Mouse (Mus musculus): ENCODE data around the gene Rbfox3. TPM values are rescaled to one million over a fixed set of nuclear protein-coding genes. Genes with fewer than 3 reads are reported as not detected.

Rbfox3 gene
- total RNA-seq, 2 experiments from 2014 or later: 0.11 to 0.14 TPM

DNA sequence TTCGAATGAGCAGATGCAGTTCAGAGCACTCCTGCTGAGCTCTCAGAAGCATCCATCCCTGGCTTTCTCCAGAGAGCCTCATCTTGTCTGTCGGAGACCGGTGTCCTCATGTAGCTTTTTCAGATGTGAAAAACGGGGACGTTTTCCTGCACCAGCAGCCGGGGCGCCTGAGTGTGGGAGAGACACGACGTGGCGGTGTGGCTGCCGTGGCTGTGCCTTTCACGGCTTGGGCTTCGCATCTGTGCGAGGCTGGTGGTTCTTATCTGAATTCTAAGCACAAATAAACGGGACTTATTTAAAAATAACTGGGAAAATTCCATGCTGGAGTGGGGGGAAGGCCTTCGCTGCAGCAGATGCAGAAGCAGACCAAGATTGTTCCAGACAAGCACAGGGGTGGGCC is 26.3 kb downstream of the Rbfox3 start:
- intact Hi-C loops (cut with DNase I): no loop called here

DNA sequence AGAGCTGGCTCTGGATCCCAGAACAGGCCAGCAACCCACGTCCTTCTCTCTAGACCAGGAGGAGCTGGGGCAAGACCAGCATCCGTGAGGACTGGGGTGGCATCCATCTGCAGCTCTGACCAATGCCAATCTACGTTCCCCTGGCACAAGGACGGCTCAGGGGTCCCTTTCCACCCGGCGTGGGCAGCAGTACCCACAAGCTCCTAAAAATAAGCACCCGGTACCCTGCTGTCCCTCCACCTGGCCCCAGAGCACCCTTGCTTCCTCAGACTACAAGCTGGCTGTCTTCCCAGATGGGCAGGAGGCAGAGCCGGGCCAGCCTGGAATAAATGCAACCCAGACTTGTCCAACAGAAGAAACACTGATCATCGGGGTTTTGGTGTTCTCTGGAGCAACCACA is 28.3 kb downstream of the Rbfox3 start:
- intact Hi-C loops (cut with DNase I): no loop called here
- DNase-seq: peak in 1 of 2 experiments; percentile 16

More for the DNA sequence above, 26.3 kb downstream of the Rbfox3 start:
- no peak for DNase-seq

DNA sequence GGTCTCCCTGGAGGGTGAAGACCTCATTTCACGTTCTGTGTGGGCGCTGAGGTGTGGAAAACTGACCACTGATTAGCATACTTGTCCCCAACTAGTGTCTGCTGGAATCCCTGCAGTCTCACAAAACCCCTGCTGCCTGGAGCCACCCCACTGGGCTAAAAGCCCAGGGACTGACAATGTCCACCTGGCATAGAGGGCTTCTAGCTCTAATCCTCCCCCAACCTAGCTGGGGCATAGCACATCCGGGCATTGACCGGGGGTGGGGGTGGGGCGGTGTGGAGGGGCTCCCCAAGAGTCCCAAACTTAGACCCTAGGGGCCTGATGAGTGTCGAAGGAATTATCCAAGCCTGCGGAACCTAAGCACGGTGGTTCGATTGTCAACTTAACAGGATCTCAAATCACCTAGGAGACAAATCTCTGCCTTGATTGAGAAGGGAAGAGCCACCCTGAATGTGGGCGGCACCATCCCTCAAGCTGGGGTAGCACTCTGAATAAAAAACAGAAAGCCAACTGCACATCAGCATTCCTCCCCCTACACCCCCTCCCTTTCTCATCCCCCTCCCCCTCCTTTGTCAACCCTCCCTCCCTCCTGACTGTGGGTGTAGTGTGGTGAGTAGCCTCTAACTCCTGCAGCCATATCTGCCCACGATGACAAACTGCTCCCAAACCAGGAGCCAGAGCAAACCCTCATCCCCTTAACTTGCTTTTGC is 29.5 kb downstream of the Rbfox3 start:
- intact Hi-C loops (cut with DNase I): no loop called here
- no peak for DNase-seq

DNA sequence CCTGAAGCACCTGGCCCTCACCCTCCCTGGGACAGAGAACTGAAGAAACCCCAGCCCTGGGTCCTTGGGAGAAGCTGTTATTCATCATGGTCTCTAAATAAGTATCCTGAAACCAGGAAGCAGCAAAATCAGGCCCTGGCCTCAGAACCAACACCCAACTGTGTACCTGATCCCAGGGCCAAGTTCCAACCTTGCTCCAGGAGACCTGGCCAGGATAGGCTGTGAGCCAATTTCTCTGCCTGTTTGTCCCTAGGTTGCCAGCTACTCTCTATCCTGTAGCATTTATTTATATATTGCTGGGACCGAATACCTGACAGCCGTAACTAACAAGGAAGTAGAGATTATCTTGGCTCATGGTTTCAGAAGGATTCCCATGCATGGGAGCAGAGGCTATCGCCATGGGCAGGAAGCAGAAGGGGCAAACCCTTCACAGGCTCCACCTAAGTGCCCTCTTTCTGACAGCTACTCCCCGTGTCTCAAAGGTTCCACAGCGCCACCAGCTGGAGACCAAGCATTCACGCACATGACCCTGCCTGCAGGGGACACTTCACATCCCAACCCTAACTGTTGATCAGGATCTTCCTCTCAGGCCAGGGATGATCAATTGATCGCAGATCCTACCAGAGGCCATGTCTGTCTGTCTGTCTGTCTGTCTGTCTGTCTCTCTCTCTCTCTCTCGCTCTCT is 31.8 kb downstream of the Rbfox3 start:
- intact Hi-C loops (cut with DNase I): no loop called here
- DNase-seq: no peak

DNA sequence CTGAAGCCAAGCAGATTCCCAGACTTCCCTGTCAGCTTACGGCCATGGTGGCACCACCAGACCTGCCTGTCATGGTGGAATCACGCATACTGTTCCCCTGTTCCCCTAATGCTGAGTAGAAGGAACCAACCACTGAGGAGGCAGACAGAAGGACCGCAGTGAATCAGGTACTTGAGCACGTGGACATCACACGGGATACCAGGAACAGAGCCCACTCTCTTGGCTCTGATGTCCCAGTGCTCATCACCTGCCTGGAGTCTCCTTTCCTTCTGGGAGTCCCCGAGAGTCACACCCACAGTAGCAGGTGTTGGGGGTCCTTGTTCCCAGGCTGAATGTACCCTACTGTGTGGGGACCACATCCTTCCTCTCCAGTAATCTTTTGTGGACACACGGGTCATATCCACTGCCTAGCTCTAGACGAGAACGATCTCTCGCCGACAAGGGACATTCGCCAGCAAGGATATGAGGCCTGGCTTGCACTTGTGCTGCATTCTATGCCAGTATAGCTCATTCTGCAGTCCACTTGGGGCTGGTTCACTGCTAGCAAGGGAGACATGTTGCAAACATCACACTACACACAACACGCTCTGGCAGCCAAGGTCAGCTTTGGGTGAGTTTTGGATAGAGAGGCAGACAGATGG is 32.7 kb downstream of the Rbfox3 start:
- no peak for DNase-seq
- intact Hi-C loops (cut with DNase I): no loop called here

DNA sequence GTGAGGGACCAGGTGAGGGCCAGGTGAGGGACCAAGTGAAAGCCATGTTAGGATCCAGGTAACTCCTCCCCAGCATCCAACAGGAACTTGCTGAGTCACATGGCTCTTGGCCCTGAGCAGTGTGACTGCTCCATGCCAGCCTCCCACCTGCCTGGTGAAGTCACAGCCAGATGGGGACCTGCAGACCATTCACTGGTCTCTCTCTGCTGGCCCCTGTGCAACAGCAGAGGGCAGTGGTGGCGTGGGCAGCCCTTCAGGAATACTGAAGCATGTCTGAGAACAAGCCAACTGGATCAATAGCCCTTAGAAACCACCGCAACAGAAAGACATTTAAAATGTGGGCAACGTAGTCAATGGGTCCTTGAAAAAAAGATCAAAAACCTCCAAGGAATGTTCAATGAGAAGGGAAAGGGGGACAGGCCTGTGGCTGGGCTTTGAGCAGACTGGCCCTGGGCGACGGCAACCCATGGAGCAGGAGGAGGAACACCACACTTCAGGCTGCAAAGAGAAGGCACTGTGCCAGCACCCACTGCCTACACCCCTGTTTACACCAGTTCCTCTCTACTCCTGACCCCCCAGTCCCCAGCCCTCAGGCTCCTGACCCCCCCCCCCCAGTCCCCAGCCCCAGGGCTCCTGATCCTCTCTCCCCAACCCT is 36.0 kb downstream of the Rbfox3 start:
- DNase-seq: no peak

DNA sequence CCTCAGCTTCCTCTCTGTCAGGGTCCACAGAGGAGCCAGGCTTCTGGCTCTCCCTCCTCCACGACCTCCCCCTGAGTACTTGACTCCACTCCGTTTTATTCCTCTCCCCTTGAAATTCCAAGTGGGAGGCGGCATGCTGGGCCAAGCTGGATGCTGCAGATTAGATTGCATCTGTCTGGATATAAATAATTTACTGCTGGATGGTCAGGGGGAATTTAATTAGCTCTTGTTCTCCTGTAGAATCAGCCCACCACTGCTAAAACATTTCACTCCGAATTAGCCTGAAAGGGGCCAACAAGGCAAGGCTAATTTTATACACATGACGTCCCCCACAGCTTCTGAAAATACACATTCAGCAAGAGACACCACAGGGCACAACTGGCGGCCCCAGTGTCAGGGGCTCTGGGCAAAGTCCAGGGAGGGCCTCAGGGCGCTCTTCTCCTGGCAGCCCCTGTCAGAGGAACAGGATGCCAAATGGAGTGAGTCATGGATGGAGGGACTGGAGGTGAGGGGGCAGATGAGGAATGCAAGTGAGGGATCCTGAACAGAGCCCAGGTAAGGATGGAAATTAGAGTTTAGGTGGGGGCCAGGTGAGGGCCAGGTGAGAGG is 36.8 kb downstream of the Rbfox3 start:
- intact Hi-C loops (cut with DNase I): no loop called here
- no peak for DNase-seq

More for the DNA sequence above, 36.0 kb downstream of the Rbfox3 start:
- intact Hi-C loops (cut with DNase I): no loop called here

DNA sequence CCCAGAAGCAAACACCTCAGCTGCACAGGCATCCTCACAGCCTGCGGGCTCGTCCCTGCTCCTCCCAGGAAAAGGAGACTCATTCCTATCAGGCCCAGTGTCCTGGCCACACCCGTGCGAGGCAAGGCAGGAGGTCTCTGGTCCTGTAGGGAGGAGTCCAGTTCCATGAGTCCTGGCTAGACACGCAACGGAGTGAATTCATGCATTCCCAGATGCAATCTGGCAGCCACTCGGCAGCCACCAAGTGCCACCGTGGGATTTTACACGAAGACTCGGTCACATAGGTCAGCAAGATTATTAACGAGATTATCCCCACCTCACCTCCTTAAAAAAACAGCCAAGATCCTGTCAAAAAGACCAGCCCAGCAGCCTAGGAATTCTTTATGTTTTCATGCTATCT is 37.4 kb downstream of the Rbfox3 start:
- intact Hi-C loops (cut with DNase I): no loop called here
- no peak for DNase-seq

DNA sequence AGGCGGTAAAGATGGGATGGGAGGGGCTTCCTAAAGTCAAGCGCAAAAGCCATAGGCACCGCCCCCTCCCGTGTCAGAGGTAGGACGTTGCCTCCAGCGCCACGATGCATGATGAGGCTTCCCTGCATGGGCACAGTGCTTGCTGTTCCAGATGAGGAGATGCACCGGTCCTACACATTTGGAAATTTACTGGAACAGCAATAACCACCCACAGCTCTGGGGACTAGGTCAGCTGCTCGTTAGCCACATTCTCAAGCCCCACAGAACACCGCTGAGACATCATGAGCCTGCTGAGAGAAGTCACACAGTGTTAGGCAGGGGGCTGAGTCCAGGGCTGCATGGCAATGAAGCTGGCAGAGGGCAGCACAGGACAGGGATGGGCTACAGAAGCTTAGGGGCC is 39.9 kb downstream of the Rbfox3 start:
- no peak for DNase-seq
- intact Hi-C loops (cut with DNase I): no loop called here

DNA sequence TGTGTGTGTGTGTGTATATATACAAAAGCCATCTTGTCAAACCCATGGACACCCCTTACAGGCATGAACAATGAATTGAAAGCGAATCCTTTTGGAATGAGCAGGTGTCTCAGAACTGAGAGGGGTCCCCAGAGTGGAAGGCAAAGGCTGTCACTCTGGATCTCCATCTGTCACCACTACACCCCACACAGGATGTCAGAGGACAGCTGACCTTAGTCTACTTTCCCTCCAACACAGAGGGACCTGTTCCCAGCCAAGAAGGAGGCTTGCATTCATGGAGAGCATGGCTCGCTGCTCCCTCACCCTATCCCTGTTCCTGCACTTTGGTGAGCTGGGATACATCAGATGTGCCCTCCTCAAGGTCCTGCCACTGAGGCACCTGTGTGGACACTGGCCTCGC is 48.0 kb downstream of the Rbfox3 start:
- intact Hi-C loops (cut with DNase I): no loop called here
- DNase-seq: no peak

DNA sequence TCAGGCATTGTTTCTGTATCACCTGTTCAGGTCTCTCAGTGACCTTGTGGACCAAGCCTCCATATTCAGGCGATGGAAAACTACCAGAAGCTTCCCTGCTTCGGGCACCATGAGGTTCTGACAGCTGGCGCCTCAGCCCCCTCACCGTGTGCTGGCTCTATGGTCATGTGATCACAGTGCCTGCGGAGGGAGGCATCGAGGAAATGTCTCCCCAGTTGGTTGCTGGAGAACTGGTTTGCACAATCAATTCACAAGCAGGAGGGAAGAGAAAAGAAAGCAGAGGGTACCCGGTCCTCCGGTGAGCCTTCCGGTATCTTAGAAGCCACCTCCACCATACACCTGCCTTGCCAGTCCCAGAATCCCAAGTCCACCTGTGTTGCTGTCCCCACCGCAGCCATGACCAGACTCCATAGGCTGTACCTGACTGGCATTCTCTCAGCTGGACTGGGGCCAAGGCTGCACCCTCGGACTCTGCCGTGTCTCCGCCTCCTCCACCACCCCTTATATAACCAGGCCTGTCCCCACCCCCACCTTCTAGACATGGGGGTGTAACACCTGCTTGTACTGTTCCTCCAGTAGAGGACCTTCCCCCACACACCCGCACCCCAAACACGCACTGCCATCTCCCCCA is 49.5 kb downstream of the Rbfox3 start:
- no peak for DNase-seq
- intact Hi-C loops (cut with DNase I): no loop called here

DNA sequence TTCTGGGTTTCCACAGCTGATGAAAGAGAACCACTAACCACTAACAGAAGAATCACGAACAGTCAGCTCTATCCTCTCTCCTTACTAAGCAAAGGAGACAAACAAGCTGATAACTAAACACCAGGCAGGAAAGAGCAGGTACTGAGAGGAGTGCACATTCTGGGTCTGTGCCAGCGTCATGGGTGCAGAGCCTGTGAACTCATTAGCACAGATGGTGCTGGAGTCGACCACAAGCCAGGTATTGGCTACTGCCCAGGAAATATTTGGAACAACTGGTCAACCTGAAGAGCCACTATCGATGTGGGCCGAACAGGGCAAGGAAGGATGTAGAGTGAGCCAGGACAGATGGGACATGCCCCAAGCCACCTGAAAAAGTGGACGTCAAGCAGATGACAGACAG is 50.2 kb downstream of the Rbfox3 start:
- intact Hi-C loops (cut with DNase I): no loop called here
- DNase-seq: no peak

DNA sequence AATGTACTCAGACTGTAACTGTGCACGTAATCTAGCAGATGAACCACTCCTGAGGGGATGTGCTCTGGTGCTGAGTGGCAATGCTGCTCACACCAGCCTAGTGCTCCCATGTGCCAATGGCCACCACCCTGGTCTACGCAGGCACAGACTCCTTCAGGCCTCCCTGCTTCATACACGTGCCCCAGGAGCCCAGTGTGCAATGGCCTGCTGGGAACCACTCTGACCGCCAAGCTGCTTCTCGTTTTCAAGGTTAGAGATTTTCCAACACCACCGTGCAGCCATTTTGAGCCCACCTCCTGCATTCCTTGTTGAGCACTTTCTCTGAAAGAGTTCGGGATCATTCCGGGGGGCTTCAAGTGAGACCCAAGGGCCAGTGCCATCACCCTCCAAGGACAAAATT is 50.6 kb downstream of the Rbfox3 start:
- intact Hi-C loops (cut with DNase I): no loop called here
- DNase-seq: no peak

DNA sequence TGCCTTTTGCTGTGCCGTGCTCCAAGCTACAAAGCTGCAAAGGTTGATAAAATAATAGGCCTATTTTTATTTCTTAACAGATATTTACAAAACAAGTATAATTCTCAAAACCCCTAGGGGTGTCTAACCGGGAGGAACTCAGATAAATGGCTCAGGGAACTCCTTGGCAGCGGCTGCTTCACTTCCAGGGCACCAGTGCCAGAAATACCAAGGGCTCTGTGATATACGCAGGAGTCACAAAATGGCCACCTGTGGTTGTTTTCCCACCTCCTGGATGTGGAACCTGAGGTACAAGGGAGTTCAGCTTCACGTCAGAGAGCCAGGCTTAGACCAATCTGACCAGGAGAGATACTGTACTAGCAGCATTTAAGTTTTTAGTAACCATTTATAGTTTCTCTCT is 51.6 kb downstream of the Rbfox3 start:
- no peak for DNase-seq
- intact Hi-C loops (cut with DNase I): no loop called here

DNA sequence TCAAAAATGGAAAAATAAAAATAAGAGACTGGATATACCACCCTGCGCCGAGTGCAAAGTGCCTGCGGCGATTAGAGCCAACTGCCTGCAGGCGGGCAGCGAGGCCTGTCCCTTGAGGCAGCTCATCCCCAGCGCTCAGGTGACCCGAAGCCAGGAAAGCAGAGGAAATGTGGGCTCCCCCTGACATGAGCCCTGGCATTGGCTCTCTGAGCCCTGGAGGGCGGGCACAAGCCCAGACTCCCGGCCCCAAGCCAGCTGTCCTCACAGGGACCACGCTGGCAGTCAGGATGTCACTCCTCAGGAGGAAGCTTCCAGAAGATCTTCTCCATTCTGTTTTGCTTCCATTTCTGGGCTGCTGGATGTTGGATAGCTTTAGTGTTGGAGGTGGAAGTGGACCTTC is 53.1 kb downstream of the Rbfox3 start:
- intact Hi-C loops (cut with DNase I): no loop called here
- no peak for DNase-seq

DNA sequence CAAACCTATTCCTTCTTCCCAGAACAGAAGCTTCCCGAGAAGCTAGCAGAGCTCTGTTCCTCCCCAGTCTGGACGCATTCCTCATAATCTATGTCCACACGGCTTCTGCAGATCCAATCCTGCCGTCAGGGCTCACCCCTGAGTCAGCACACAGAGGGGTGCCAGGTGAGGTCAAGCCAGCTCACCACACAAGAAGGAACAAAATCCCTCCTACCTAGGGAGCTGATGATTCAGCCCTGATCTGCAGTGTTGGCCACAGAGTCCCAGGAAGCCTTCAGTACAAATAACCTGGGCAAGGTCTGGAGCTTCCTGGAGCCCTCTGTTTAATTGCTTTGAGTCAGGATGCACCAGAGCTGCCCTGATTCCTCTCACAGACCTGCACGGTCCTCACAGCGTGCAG is 60.0 kb downstream of the Rbfox3 start:
- intact Hi-C loops (cut with DNase I): no loop called here
- DNase-seq: no peak

DNA sequence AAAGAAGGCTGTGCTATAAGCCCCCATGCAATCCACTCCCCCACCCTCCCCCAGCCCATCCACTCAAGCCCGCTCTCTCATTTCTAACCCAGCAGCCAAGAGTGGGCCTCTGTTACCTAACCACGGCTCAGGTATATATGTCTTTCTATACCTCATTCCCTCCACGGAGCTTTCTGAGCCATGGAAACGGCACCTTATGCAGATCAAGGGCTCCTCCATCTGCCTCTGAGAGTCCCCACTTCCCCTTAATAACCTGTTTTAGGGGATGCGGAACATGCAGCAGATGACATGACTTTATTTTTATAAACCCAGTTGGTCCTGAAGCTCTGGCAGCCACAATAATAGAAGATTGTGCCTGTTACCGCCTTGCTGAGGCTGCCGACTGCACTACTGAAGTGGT is 63.4 kb downstream of the Rbfox3 start:
- intact Hi-C loops (cut with DNase I): no loop called here
- DNase-seq: no peak

DNA sequence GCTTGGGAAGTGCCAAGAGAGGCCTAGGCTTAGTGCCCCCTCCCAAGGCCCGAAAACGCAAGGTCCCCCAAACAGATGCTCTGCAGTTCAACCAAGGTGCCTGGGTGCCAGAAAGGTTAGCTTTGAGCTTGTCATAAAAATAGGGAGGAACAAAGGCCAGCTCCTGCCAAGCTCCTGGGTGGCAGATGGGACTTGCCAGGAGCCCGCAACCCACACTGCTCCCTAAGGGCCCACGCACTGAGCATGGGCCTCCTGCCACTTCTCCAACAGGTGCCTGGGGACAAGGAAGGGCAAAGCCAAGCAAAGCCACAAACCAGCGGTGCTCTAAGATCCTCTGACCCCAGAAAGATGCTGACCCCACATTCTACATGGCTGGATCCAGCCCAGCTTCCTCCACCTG is 70.4 kb downstream of the Rbfox3 start:
- no peak for DNase-seq
- intact Hi-C loops (cut with DNase I): no loop called here

DNA sequence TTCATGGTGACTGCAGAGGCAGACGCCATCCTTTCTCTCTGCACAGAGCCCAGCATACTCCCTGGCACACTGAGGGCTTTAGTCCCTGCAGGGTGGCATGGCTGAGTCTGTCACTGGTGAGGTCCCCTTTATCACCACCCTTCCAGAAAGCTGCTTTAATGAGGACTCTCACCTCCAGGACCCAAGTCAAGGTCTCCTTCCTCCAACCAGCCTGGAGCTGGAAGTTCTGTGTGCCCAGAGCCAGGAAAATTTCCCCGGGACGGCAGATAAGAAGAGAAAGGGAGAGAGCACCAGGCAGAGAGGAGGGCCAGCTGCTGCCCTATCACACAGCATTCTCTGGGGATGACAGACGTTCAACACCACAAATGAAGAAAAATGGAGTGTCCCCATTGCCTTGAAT is 73.2 kb downstream of the Rbfox3 start:
- intact Hi-C loops (cut with DNase I): no loop called here
- no peak for DNase-seq

DNA sequence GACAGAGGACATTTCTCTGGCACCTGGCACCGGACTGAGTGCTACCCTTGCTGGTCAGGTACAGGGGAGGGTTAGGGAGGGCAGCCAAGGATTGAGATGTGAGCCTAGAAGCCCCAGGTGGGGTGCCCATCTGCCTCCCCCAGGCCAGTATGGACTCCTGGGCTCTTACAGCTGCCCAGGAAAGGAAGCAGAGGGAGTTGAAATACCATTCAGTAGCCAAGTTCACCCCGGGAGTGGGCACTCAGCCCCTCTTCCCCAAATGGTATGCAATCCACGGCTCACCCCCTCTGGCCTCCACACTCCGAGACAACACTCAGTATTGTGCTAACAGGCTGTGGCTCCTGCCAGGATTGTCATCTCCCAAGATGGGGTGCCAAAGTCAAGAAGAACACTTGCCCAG is 74.5 kb downstream of the Rbfox3 start:
- intact Hi-C loops (cut with DNase I): no loop called here

More for the DNA sequence above, 74.5 kb downstream of the Rbfox3 start:
- DNase-seq: no peak

Measured in heart, postnatal 36 days (tissue).